Mouse (Mus musculus): Measurements from ENCODE around the gene Evx1.

- TF ChIP-seq POLR2A (IDR thresholded peaks at IDR 0.05; ENCODE audit: low read depth, low read length) (no peak), CTCF (conservative IDR thresholded peaks at IDR 0.05; ENCODE audit: insufficient read depth, insufficient read length, low read depth, low read length) (no peak)
Measured at GRCm38 (mm10) chr6:52366021-52366420, 52.7 kb downstream of the Evx1 start.

Measured in kidney, adult 2 months (tissue).